Mouse (Mus musculus): Measurements from ENCODE around the gene Supt7l.

The Supt7l gene

DNA sequence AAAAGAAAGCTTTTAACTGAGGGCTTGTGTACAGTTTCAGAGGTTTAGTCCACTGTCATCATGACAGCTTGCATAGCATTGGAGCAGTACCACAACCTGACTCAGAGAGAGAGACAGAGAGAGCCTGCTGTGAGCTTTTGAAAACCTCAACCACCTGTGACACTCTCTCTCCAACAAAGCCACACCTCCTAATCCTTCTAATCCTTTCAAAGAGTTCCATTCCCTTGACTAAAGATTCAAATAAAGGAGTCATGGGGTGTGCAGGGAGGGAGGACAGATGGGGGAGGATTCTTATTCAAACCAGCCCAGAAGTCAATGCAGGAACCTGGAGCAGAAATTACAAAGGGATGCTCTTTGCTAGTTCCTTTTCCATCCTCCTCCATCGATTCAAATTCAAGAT lies 35.6 kb downstream of the Supt7l start:
- no peak for DNase-seq (ENCODE audit: low spot score)

DNA sequence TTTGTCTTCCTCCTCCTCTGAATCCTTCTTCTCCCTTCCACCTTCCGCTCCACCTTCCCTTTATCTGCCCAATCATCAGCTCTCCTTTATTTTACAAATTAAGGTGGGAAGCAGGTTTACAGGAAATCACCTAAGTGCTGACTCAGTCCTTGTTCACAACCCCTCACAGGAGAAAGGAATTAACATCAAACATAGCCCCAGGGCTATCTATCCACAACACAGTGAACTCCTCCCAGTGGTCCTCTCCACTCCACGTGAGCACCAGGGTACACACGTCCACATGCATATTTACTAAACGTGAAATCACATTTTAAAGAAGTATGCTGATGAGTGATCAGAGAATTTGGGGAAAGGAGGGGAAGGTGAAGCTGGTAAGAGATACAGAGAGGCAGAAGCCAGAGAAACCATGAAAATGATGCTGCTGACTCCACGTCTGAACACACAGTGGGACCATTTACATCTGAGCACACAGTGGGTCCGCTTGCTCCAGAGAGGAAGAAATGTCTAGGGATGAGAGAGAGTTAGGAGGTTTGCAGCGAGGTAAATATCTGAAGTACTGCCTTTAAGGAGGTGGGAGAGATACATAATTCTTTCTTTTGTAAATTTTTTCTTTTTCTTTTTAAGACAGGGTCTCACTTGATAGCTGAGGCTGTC lies 38.4 kb downstream of the Supt7l start:
- no peak for DNase-seq (ENCODE audit: low spot score)

DNA sequence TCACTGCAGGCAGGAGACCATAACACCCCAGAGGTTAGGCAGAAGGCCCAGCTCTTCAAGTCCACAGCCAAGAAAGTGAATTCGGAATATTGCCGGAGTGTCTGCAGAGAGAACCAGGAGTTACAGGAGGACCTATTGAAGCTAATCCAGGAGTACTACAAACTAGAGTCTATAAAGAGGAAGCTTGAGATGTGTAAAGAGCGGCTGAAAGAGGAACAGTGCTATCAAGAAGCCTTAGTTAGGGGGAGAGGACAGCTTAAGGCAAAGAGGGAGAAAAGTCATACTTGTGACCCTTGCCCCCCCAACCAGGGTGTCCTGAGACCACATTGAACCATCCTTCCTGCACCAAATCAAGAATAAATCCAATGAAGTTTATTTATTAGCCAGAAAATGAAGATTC lies 39.7 kb downstream of the Supt7l start:
- DNase-seq (ENCODE audit: low spot score) = no peak

DNA sequence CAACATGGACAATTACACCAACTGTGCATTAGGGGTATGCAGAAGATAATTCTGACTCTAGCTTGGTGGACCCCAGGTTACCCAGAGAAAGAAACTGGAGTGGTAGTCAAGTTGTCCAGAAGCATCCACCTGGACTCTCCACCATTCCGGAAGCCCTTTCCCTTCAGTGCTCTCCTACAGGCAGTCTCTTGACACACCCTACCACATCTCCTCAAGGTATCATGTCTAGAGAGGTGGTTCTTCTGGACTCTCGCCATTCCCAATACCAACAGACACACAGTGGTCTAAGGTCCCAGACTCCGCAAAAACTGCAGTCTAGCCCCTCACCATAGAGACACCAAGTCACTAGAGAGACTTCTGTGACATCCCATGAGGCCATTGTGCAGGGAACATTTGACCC lies 42.2 kb downstream of the Supt7l start, which contains the start of gene 4930548H24Rik:
Gene 4930548H24Rik, plus strand, starts transcription at position 301 of the 400 bp plus-strand sequence.
- DNase-seq (ENCODE audit: low spot score) = no peak

DNA sequence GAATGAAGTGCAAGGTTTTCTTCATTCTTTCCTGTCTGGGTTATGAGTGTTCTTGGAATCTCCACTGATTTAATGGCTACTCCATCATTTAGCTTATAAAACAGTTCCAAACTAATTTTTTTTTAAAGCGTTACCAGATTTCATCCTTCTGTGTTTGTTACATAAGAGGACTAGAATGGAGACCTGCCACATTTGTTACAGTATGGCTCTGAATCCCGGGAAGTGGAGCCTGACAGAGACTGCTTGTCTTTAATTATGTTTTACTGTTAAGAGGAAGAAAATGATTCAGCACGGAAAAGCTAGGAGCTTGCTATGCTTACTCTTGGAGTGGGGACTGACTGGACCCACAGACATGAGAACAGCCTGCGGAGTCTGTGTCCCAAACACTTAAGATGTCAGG lies 47.1 kb downstream of the Supt7l start:
- DNase-seq (ENCODE audit: low spot score) = peak; percentile 20

DNA sequence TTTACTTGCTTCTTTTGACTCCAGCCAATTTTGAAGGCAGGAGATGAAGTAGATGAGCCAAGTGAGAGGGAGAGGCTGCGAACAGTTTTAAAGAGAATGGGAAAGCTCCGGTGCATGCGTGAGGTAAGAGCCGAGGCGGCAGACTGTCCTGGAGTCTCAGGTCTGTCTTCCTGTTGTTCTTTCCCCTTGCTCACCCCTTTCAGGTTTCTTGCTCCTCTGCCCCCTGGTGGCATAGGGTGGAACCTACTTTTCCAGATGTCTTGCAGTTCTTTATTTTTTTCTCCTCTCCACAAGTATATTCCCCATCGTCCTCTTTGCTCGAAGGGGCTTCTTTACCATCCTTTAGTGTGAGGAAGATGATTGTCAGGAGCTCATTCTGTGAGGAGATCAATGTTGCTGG lies 57.3 kb downstream of the Supt7l start:
- DNase-seq (ENCODE audit: low spot score) = peak; percentile 52

DNA sequence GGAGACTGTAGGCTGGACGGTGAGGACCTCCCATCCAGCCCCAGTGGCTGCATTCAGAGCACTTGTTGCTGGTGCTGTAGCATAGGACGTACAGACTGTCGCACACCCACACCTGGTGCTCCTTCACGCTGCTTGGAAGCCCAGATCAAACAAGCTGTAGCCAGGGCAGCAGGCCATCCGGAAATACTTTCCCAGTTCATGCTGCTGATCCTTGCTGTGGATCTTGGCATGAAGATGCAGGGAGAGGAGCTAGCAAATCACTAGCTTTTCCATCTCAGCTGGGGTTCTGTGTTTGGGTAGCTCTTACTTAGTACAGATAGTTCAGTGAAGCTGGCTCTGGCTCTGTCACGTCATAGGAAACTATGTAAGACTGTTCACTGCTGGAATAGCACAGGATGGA lies 57.9 kb downstream of the Supt7l start:
- no peak for DNase-seq (ENCODE audit: low spot score)

DNA sequence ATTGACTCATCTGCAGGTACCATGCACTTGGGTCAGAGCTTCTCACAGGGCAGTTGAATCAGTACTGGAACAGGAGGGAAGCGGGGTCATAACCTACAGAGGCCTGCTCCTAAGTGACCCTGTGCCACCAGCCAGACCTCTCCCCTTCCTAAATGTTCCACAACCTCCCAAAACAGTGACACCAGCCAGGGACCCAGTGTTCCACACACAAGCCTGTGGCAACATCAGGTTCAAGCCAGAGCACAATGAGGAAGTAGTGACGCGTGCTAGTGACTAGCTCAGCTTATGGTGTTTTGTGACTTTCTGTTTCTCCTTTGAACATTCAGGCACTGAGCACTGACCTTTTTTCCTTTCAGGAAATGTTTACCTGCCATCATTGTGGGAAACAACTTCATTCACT lies 59.8 kb downstream of the Supt7l start:
- no peak for DNase-seq (ENCODE audit: low spot score)
